Mouse (Mus musculus) MEL (cell line): Measurements from ENCODE around the gene Spag6l. TPM values are rescaled to one million over a fixed set of nuclear protein-coding genes. Genes with fewer than 3 reads are reported as not detected.

Source experiments
- DNase-seq: peaks from one replicate; pipeline ENCODE4 v3.0.0; 2011; ENCODE audit warnings: low read depth, low spot score
- H3K27ac ChIP-seq: 2 replicates; pipeline ENCODE4 v1.5.1; 2012; ENCODE audit warnings: low read depth, mild to moderate bottlenecking, control low read depth, low read length, moderate library complexity; ENCODE audit not compliant: control insufficient read depth
- H3K27me3 ChIP-seq, 2 experiments: fragments of 150-350 bp in 1 of 2; sonication (generic) in 1 of 2; 2 replicates each; pipeline ENCODE4 v1.6.1; 2012; ENCODE audit warnings: low read length in 2 of 2, mild to moderate bottlenecking in 2 of 2, improper control_type of control experiment in 1 of 2, moderate library complexity in 1 of 2; ENCODE audit not compliant: insufficient read depth in 2 of 2, control insufficient read depth in 1 of 2
- H3K36me3 ChIP-seq, 2 experiments: 2 replicates each; pipeline ENCODE4 v1.6.1; 2012 to 2014; ENCODE audit warnings: low read length in 2 of 2, improper control_type of control experiment in 1 of 2, inconsistent platforms in 1 of 2, mild to moderate bottlenecking in 1 of 2; ENCODE audit not compliant: insufficient read depth in 2 of 2, control insufficient read depth in 1 of 2
- H3K4me1 ChIP-seq, 2 experiments: fragments of 150-350 bp in 1 of 2; sonication (generic) in 1 of 2; 2 replicates each; pipeline ENCODE4 v1.6.1; 2012; ENCODE audit warnings: low read length in 2 of 2, improper control_type of control experiment in 1 of 2, mild to moderate bottlenecking in 1 of 2; ENCODE audit not compliant: insufficient read depth in 2 of 2, control insufficient read depth in 1 of 2
- H3K4me3 ChIP-seq, 2 experiments: fragments of 150-350 bp in 1 of 2; sonication (generic) in 1 of 2; 2 replicates each; pipeline ENCODE4 v1.5.1; 2012; ENCODE audit warnings: low read depth in 2 of 2, low read length in 2 of 2, mild to moderate bottlenecking in 2 of 2, moderate library complexity in 2 of 2, control low read depth in 1 of 2, improper control_type of control experiment in 1 of 2; ENCODE audit not compliant: control insufficient read depth in 1 of 2, insufficient read depth in 1 of 2
- H3K79me2 ChIP-seq: 2 replicates; pipeline ENCODE4 v1.6.1; 2012; ENCODE audit warnings: mild to moderate bottlenecking, low read length, moderate library complexity; ENCODE audit not compliant: control insufficient read depth, poor library complexity, insufficient read depth
- H3K9ac ChIP-seq: 2 replicates; pipeline ENCODE4 v1.6.1; 2012; ENCODE audit warnings: low read depth, mild to moderate bottlenecking, control low read depth, low read length, moderate library complexity; ENCODE audit not compliant: control insufficient read depth, poor library complexity, severe bottlenecking
- H3K9me3 ChIP-seq: fragments of 150-350 bp; sonication (generic); replicated peaks from 2 replicates; pipeline ENCODE4 v1.6.1; 2012; ENCODE audit warnings: mild to moderate bottlenecking, low read length, improper control_type of control experiment, moderate library complexity; ENCODE audit not compliant: insufficient read depth
- E2F4 ChIP-seq: IDR thresholded peaks from 2 replicates; pipeline ENCODE4 v1.6.1; 2011; ENCODE audit warnings: low read depth, low read length, improper control_type of control experiment, borderline replicate concordance
- ELF1 ChIP-seq: IDR thresholded peaks from 2 replicates; pipeline ENCODE4 v1.6.1; 2014; ENCODE audit warnings: low read depth, mild to moderate bottlenecking, inconsistent platforms, low read length, improper control_type of control experiment, moderate library complexity
- EP300 ChIP-seq, 2 experiments: IDR thresholded peaks; 2 replicates each; pipeline ENCODE4 v1.6.1; 2011; ENCODE audit warnings: improper control_type of control experiment in 2 of 2, low read length in 2 of 2, low read depth in 1 of 2, mild to moderate bottlenecking in 1 of 2
- GABPA ChIP-seq: IDR thresholded peaks from 2 replicates; pipeline ENCODE4 v1.6.1; 2012; ENCODE audit warnings: low read depth, mild to moderate bottlenecking, inconsistent platforms, low read length, improper control_type of control experiment, moderate library complexity
- GATA1 ChIP-seq: IDR thresholded peaks from 2 replicates; pipeline ENCODE4 v1.6.1; 2011; ENCODE audit warnings: low read depth, low read length, improper control_type of control experiment
- KAT2A ChIP-seq: conservative IDR thresholded peaks from 2 replicates; pipeline ENCODE4 v1.6.1; 2012; ENCODE audit warnings: low read depth, low read length, improper control_type of control experiment, inconsistent platforms
- MAFK ChIP-seq: IDR thresholded peaks from 2 replicates; pipeline ENCODE4 v1.6.1; 2011; ENCODE audit warnings: low read depth, mild to moderate bottlenecking, low read length, improper control_type of control experiment, borderline replicate concordance
- MEF2A ChIP-seq: IDR thresholded peaks from 2 replicates; pipeline ENCODE4 v1.6.1; 2014; ENCODE audit warnings: low read depth, mild to moderate bottlenecking, inconsistent platforms, low read length, improper control_type of control experiment; ENCODE audit not compliant: poor library complexity, insufficient replicate concordance, severe bottlenecking; ENCODE audit errors: extremely low read depth
- MYC ChIP-seq: IDR thresholded peaks from 2 replicates; pipeline ENCODE4 v1.6.1; 2011; ENCODE audit warnings: low read depth, mild to moderate bottlenecking, low read length, improper control_type of control experiment, moderate library complexity
- NELFE ChIP-seq: IDR thresholded peaks from 2 replicates; pipeline ENCODE4 v1.6.1; 2011; ENCODE audit warnings: low read depth, low read length, improper control_type of control experiment
- NRF1 ChIP-seq: IDR thresholded peaks from 2 replicates; pipeline ENCODE4 v1.6.1; 2014; ENCODE audit warnings: low read depth, mild to moderate bottlenecking, inconsistent platforms, low read length, improper control_type of control experiment, moderate library complexity; ENCODE audit not compliant: poor library complexity, insufficient read depth, severe bottlenecking
- RAD21 ChIP-seq: IDR thresholded peaks from 2 replicates; pipeline ENCODE4 v1.6.1; 2011; ENCODE audit warnings: mild to moderate bottlenecking, low read depth, low read length, improper control_type of control experiment
- TAL1 ChIP-seq: IDR thresholded peaks from 2 replicates; pipeline ENCODE4 v1.6.1; 2012; ENCODE audit warnings: mild to moderate bottlenecking, inconsistent platforms, low read length, moderate library complexity, mixed read lengths
- TBP ChIP-seq: IDR thresholded peaks from 2 replicates; pipeline ENCODE4 v1.8.0; 2011; ENCODE audit warnings: low read depth, low read length, improper control_type of control experiment
- TCF12 ChIP-seq: IDR thresholded peaks from 2 replicates; pipeline ENCODE4 v1.6.1; 2014; ENCODE audit warnings: low read depth, mild to moderate bottlenecking, inconsistent platforms, low read length, improper control_type of control experiment, moderate library complexity
- USF1 ChIP-seq: IDR thresholded peaks from 2 replicates; pipeline ENCODE4 v1.6.1; 2014; ENCODE audit warnings: low read depth, mild to moderate bottlenecking, inconsistent platforms, low read length, improper control_type of control experiment, moderate library complexity
- USF2 ChIP-seq, 2 experiments: IDR thresholded peaks; 2 replicates each; pipeline ENCODE4 v1.6.1; 2011 to 2012; ENCODE audit warnings: improper control_type of control experiment in 2 of 2, low read length in 2 of 2, borderline replicate concordance in 1 of 2, inconsistent platforms in 1 of 2, low read depth in 1 of 2, mild to moderate bottlenecking in 1 of 2; ENCODE audit not compliant: insufficient read depth in 1 of 2
- ZKSCAN1 ChIP-seq: IDR thresholded peaks from 2 replicates; pipeline ENCODE4 v1.6.1; 2012; ENCODE audit warnings: low read depth, mild to moderate bottlenecking, inconsistent platforms, low read length, improper control_type of control experiment, moderate library complexity
- ZNF384 ChIP-seq: IDR thresholded peaks from 2 replicates; pipeline ENCODE4 v1.6.1; 2012; ENCODE audit warnings: low read depth, mild to moderate bottlenecking, inconsistent platforms, low read length, improper control_type of control experiment
- polyA plus RNA-seq, 2 experiments: library from polyadenylated mRNA; stranded (reverse) in 1 of 2; unstranded in 1 of 2; fragments of >175 nt in 1 of 2; fragments of >200 nt in 1 of 2; gene quantifications; 2 replicates each; pipeline versions ENCODE4 v1.2.1 to v1.2.4; 2012; ENCODE audit warnings: low replicate concordance in 2 of 2, low read depth in 1 of 2; ENCODE audit not compliant: insufficient read length in 2 of 2, insufficient read depth in 1 of 2, missing spikeins in 1 of 2
- total RNA-seq: library from RNA; depleted of rRNA; stranded (reverse); fragments of 300-350 nt; gene quantifications from 2 replicates; pipeline ENCODE4 v1.2.3, GENCODE M21; 2012; rRNA removed

The Spag6l gene
- not detected in 2 replicates for total RNA-seq
- polyA plus RNA-seq = not detected

- TF ChIP-seq NELFE (no peak), ELF1 (no peak), MAFK (no peak), TCF12 (no peak), ZKSCAN1 (no peak), USF1 (no peak), MEF2A (no peak), NRF1 (no peak), GATA1 (no peak), TBP (no peak), RAD21 (no peak), MYC (no peak), USF2 (IDR thresholded peaks at IDR 0.05; ENCODE audit: borderline replicate concordance in 1 of 2, insufficient read depth in 1 of 2, low read depth in 1 of 2, low read length in 2 of 2) (no peak), EP300 (IDR thresholded peaks at IDR 0.05; ENCODE audit: low read depth in 1 of 2, low read length in 2 of 2) (no peak)
- no peak for DNase-seq
Observed at GRCm38 (mm10) chr16:16828757-16829615, at the start of gene Spag6l. Gene Spag6l (minus strand): TSS chr16:16829456.

DNA sequence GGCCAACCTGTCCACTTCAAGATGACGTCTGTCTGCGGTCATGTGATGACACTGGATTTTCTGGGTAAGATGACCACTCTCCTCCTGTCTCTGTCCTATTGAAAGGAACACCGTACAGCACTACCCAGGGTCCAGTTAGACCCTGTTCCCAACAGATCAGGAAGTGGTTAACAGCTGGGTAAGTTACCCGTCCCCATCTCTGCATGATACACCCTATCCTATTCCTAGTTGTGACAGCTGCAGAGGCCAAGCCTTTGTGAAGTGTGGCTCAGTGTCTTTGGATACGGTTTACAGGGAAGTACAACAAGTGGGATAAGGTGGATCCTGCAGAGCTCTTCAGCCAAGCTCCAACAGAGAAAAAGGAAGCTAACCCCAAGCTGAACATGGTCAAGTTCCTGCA lies 49.8 kb upstream of the Spag6l start:
- no peak overlapping the region for H3K4me3 ChIP-seq
- no peak overlapping the region for H3K27ac ChIP-seq
- H3K9me3 ChIP-seq = no peaks in the 10 kb centered on the region
- H3K27me3 ChIP-seq = no peaks in the 10 kb centered on the region
- H3K4me1 ChIP-seq = no peaks in the 10 kb centered on the region
- H3K9ac ChIP-seq = no peak overlapping the region
- 0 out of 2 replicates have a peak, but pooled peaks cover 2% of the 10 kb centered on the region for H3K79me2 ChIP-seq
- no peak for DNase-seq
- no peak for TF ChIP-seq MEF2A
- no peak for TF ChIP-seq MYC
- TF ChIP-seq GATA1 = no peak
- TF ChIP-seq ZNF384 = no peak
- no peak for TF ChIP-seq TAL1
- no peak for TF ChIP-seq E2F4
- no peak for TF ChIP-seq ELF1
- no peak for TF ChIP-seq KAT2A
- TF ChIP-seq GABPA = no peak
- H3K36me3 ChIP-seq = peaks cover 0 to 25% of the 10 kb centered on the region in 2 experiments; a peak in 2 of 4 replicates

More at GRCm38 (mm10) chr16:16828757-16829615, at the start of gene Spag6l:
- H3K27ac ChIP-seq = no peak within 1 kb of the TSS
- H3K27me3 ChIP-seq = no peaks in the 10 kb centered on the region
- no peak within 1 kb of the TSS for H3K9ac ChIP-seq
- H3K9me3 ChIP-seq = no peaks in the 10 kb centered on the region
- no peaks in the 10 kb centered on the region for H3K79me2 ChIP-seq
- no peaks in the 10 kb centered on the region for H3K4me1 ChIP-seq
- H3K36me3 ChIP-seq = no peaks in the 10 kb centered on the region
- no peak within 1 kb of the TSS for H3K4me3 ChIP-seq
